Mouse (Mus musculus): ENCODE measurements around the gene Tbc1d8.

DNA sequence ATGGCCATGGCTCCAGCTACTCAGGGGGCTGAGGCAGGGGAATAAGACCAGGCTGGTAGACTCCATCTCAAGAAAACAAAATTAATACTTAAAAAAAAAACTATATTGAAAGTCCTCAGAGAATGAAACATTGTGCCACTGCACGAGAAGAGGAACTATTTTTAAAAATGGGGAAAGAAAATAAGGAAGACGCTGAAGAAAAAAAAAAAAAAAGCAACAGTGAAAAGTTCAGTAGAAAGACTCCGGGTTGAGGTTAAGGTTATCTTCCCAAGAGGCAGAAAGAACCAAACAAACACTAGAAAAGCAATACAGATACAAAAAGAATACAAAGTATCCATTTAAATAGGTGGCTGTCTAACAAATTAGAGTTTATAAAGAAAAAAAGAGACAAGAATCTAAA lies 15.1 kb upstream of the Tbc1d8 start:
- TF ChIP-seq EP300 (IDR thresholded peaks at IDR 0.05; ENCODE audit: low read depth): no peak
- TF ChIP-seq CTCF (IDR thresholded peaks at IDR 0.05; ENCODE audit: low read depth): no peak
